Mouse (Mus musculus) neural tube, embryonic 15.5 days (tissue): Measurements from ENCODE around the gene Crot. TPM values are rescaled to one million over a fixed set of nuclear protein-coding genes. Genes with fewer than 3 reads are reported as not detected.

Experiments used
- ATAC-seq: fragments of 200-750 bp; cut with Nextera tagmentation; 2 replicates; pipeline ENCODE4 v1.8.0; 2017; ENCODE audit warnings: mild to moderate bottlenecking, moderate TSS enrichment, moderate library complexity; ENCODE audit not compliant: low FRiP score
- H3K27ac ChIP-seq: fragments of 300-500 bp; sonication (generic); replicated peaks from 2 replicates; pipeline ENCODE4 v1.5.1; 2015; ENCODE audit warnings: mild to moderate bottlenecking, inconsistent platforms
- H3K27me3 ChIP-seq: fragments of 300-500 bp; sonication (generic); replicated peaks from 2 replicates; pipeline ENCODE4 v1.6.1; 2015; ENCODE audit warnings: inconsistent platforms
- H3K36me3 ChIP-seq: fragments of 300-500 bp; sonication (generic); 2 replicates; pipeline ENCODE4 v1.6.1; 2015; ENCODE audit warnings: inconsistent platforms
- H3K4me1 ChIP-seq: fragments of 300-500 bp; sonication (generic); 2 replicates; pipeline ENCODE4 v1.6.1; 2015; ENCODE audit warnings: inconsistent platforms
- H3K4me2 ChIP-seq: fragments of 300-500 bp; sonication (generic); 2 replicates; pipeline ENCODE4 v1.6.1; 2015; ENCODE audit warnings: inconsistent platforms, mild to moderate bottlenecking, moderate library complexity
- H3K4me3 ChIP-seq: fragments of 300-500 bp; sonication (generic); replicated peaks from 2 replicates; pipeline ENCODE4 v1.5.1; 2015; ENCODE audit warnings: mild to moderate bottlenecking, inconsistent platforms
- H3K9ac ChIP-seq: fragments of 300-500 bp; sonication (generic); replicated peaks from 2 replicates; pipeline ENCODE4 v1.6.1; 2015; ENCODE audit warnings: mild to moderate bottlenecking, inconsistent platforms
- H3K9me3 ChIP-seq: fragments of 300-500 bp; sonication (generic); replicated peaks from 2 replicates; pipeline ENCODE4 v1.6.1; 2016; ENCODE audit warnings: inconsistent platforms
- WGBS: fragments of 180-500 bp; shearing (Covaris S2); methylation state at CpG from one replicate; pipeline ENCODE4 v1.1.7; 2015; ENCODE audit warnings: mixed read lengths; 5-methylcytosine and 5-hydroxymethylcytosine counted together
- polyA plus RNA-seq: library from polyadenylated mRNA; unstranded; fragments of >200 nt; fragmentation: Nextera tagmentation; extraction: Ambion mirVana; gene quantifications from 2 replicates; pipeline ENCODE4 v1.2.1, GENCODE M21; 2015

Crot gene
- polyA plus RNA-seq, 1 experiment from 2014 or later: 21.9 TPM

GRCm38 (mm10) chr5:8991626-8992025 is 5.5 kb downstream of the Crot start:
- Histone ChIP-seq H3K4me1 (peaks cover 18% of the 10 kb centered on the region), H3K36me3 (peaks cover 16% of the 10 kb centered on the region), H3K27me3 (no peaks in the 10 kb centered on the region), H3K9ac (no peak overlapping the region), H3K4me2 (no peak overlapping the region), H3K27ac (no peak overlapping the region), H3K9me3 (no peaks in the 10 kb centered on the region), H3K4me3 (no peak overlapping the region)
- no peak for ATAC-seq
- 93% methylated on average over 16 of the region's 16 CpGs for WGBS

- H3K9ac ChIP-seq: no peak overlapping the region
- 89% methylated on average over 13 of the region's 13 CpGs for WGBS
- H3K4me2 ChIP-seq: no peak overlapping the region
- H3K4me3 ChIP-seq: no peak overlapping the region
- H3K27ac ChIP-seq: no peak overlapping the region
- no peak for ATAC-seq
- H3K27me3 ChIP-seq: no peaks in the 10 kb centered on the region
- H3K36me3 ChIP-seq: peaks cover 23% of the 10 kb centered on the region
- peaks cover 8% of the 10 kb centered on the region; the same call in 1 of the 2 replicates for H3K4me1 ChIP-seq
- H3K9me3 ChIP-seq: no peaks in the 10 kb centered on the region
Measured at GRCm38 (mm10) chr5:8990526-8990925, 6.6 kb downstream of the Crot start.

- H3K27me3 ChIP-seq: no peaks in the 10 kb centered on the region
- no peak for ATAC-seq
- H3K36me3 ChIP-seq: peaks cover 32% of the 10 kb centered on the region
- no peaks in the 10 kb centered on the region for H3K9me3 ChIP-seq
- no peak overlapping the region for H3K9ac ChIP-seq
- H3K27ac ChIP-seq: no peak overlapping the region
- H3K4me1 ChIP-seq: no peaks in the 10 kb centered on the region
- H3K4me2 ChIP-seq: no peak overlapping the region
- WGBS: 95% methylated on average over 5 of the region's 5 CpGs
- no peak overlapping the region for H3K4me3 ChIP-seq
Measured at GRCm38 (mm10) chr5:8987925-8988324, 9.2 kb downstream of the Crot start.

- no peak overlapping the region for H3K9ac ChIP-seq
- no peak for ATAC-seq
- no peak overlapping the region for H3K4me3 ChIP-seq
- 86% methylated on average over 3 of the region's 3 CpGs for WGBS
- no peak overlapping the region for H3K27ac ChIP-seq
- no peaks in the 10 kb centered on the region for H3K27me3 ChIP-seq
- no peaks in the 10 kb centered on the region for H3K9me3 ChIP-seq
- H3K4me2 ChIP-seq: no peak overlapping the region
- peaks cover 43% of the 10 kb centered on the region for H3K36me3 ChIP-seq
- no peaks in the 10 kb centered on the region for H3K4me1 ChIP-seq
Measured at GRCm38 (mm10) chr5:8985470-8985869, 11.7 kb downstream of the Crot start.

GRCm38 (mm10) chr5:8974721-8975120 is 22.4 kb downstream of the Crot start:
- no peaks in the 10 kb centered on the region for H3K9me3 ChIP-seq
- ATAC-seq: no peak
- H3K27me3 ChIP-seq: no peaks in the 10 kb centered on the region

GRCm38 (mm10) chr5:8972355-8972754 is 24.8 kb downstream of the Crot start:
- no peak for ATAC-seq
- H3K9me3 ChIP-seq: no peaks in the 10 kb centered on the region
- no peak overlapping the region for H3K27ac ChIP-seq
- H3K4me1 ChIP-seq: no peaks in the 10 kb centered on the region
- 48% methylated on average over 7 of the region's 7 CpGs for WGBS
- no peaks in the 10 kb centered on the region for H3K27me3 ChIP-seq
- H3K9ac ChIP-seq: no peak overlapping the region
- peaks cover 36% of the 10 kb centered on the region for H3K36me3 ChIP-seq
- no peak overlapping the region for H3K4me3 ChIP-seq
- no peak overlapping the region for H3K4me2 ChIP-seq

More at GRCm38 (mm10) chr5:8974721-8975120, 22.4 kb downstream of the Crot start:
- Histone ChIP-seq H3K9ac (no peak overlapping the region), H3K4me3 (no peak overlapping the region), H3K27ac (no peak overlapping the region), H3K4me2 (no peak overlapping the region), H3K36me3 (peaks cover 22% of the 10 kb centered on the region), H3K4me1 (no peaks in the 10 kb centered on the region)

GRCm38 (mm10) chr5:8970694-8971093 is 26.4 kb downstream of the Crot start:
- ATAC-seq: no peak
- no peaks in the 10 kb centered on the region for H3K4me1 ChIP-seq
- H3K27me3 ChIP-seq: no peaks in the 10 kb centered on the region
- H3K27ac ChIP-seq: no peak overlapping the region
- WGBS: 90% methylated on average over 2 of the region's 2 CpGs
- H3K36me3 ChIP-seq: peaks cover 48% of the 10 kb centered on the region
- no peak overlapping the region for H3K9ac ChIP-seq
- H3K9me3 ChIP-seq: no peaks in the 10 kb centered on the region
- no peak overlapping the region for H3K4me2 ChIP-seq
- no peak overlapping the region for H3K4me3 ChIP-seq

GRCm38 (mm10) chr5:8964487-8964886 is 32.6 kb downstream of the Crot start:
- ATAC-seq: no peak
- Histone ChIP-seq H3K27ac (no peak overlapping the region), H3K9ac (no peak overlapping the region), H3K9me3 (no peaks in the 10 kb centered on the region), H3K4me1 (no peaks in the 10 kb centered on the region), H3K4me3 (no peak overlapping the region), H3K27me3 (no peaks in the 10 kb centered on the region), H3K4me2 (no peak overlapping the region), H3K36me3 (peaks cover 44% of the 10 kb centered on the region)
- 99% methylated on average over 5 of the region's 5 CpGs for WGBS

GRCm38 (mm10) chr5:8960534-8960933 is 36.6 kb downstream of the Crot start:
- Histone ChIP-seq H3K36me3 (peaks cover 19% of the 10 kb centered on the region), H3K4me2 (no peak overlapping the region), H3K9ac (no peak overlapping the region), H3K9me3 (no peaks in the 10 kb centered on the region), H3K4me1 (no peaks in the 10 kb centered on the region), H3K4me3 (no peak overlapping the region), H3K27me3 (no peaks in the 10 kb centered on the region), H3K27ac (no peak overlapping the region)
- no peak for ATAC-seq
- 86% methylated on average over 4 of the region's 4 CpGs for WGBS

- WGBS: 88% methylated on average over 3 of the region's 3 CpGs
- Histone ChIP-seq H3K36me3 (no peaks in the 10 kb centered on the region), H3K9me3 (no peaks in the 10 kb centered on the region), H3K27ac (no peak overlapping the region), H3K9ac (no peak overlapping the region), H3K4me2 (no peak overlapping the region), H3K27me3 (no peaks in the 10 kb centered on the region), H3K4me3 (no peak overlapping the region), H3K4me1 (no peaks in the 10 kb centered on the region)
- ATAC-seq: no peak
Measured at GRCm38 (mm10) chr5:8955544-8955943, 41.6 kb downstream of the Crot start.

GRCm38 (mm10) chr5:8953660-8954059 is 43.5 kb downstream of the Crot start:
- H3K27ac ChIP-seq: no peak overlapping the region
- no peak for ATAC-seq
- H3K9me3 ChIP-seq: no peaks in the 10 kb centered on the region
- H3K9ac ChIP-seq: no peak overlapping the region
- H3K36me3 ChIP-seq: no peaks in the 10 kb centered on the region
- no peak overlapping the region for H3K4me2 ChIP-seq
- H3K4me3 ChIP-seq: no peak overlapping the region
- H3K4me1 ChIP-seq: no peaks in the 10 kb centered on the region
- 93% methylated on average over 2 of the region's 2 CpGs for WGBS
- no peaks in the 10 kb centered on the region for H3K27me3 ChIP-seq

- 80% methylated on average over 4 of the region's 4 CpGs for WGBS
- H3K9me3 ChIP-seq: no peaks in the 10 kb centered on the region
- H3K9ac ChIP-seq: no peak overlapping the region
- no peak overlapping the region for H3K4me2 ChIP-seq
- H3K4me1 ChIP-seq: no peaks in the 10 kb centered on the region
- H3K4me3 ChIP-seq: no peak overlapping the region
- ATAC-seq: no peak
- H3K27me3 ChIP-seq: no peaks in the 10 kb centered on the region
- H3K36me3 ChIP-seq: no peaks in the 10 kb centered on the region
- H3K27ac ChIP-seq: no peak overlapping the region
Measured at GRCm38 (mm10) chr5:8947423-8948110, 49.6 kb downstream of the Crot start.
